Mouse (Mus musculus) midbrain, embryonic 16.5 days (tissue): ENCODE data around the gene Lgr6. TPM values are rescaled to one million over a fixed set of nuclear protein-coding genes. Genes with fewer than 3 reads are reported as not detected.

Experiments used
- ATAC-seq: fragments of 200-750 bp; cut with Nextera tagmentation; 2 replicates; pipeline ENCODE4 v1.8.0; 2017; ENCODE audit warnings: moderate TSS enrichment
- H3K27ac ChIP-seq: fragments of 300-500 bp; sonication (generic); 2 replicates; pipeline ENCODE4 v1.5.1; 2014; ENCODE audit warnings: mild to moderate bottlenecking, low read length, mixed read lengths
- H3K27me3 ChIP-seq: fragments of 300-500 bp; sonication (generic); 2 replicates; pipeline ENCODE4 v1.6.1; 2014; ENCODE audit warnings: low read depth, low read length, mixed read lengths; ENCODE audit not compliant: control insufficient read depth, insufficient read depth
- H3K36me3 ChIP-seq: fragments of 300-500 bp; sonication (generic); 2 replicates; pipeline ENCODE4 v1.6.1; 2014; ENCODE audit warnings: mild to moderate bottlenecking, low read length, moderate library complexity, mixed read lengths; ENCODE audit not compliant: control insufficient read depth, insufficient read depth
- H3K4me1 ChIP-seq: fragments of 300-500 bp; sonication (generic); 2 replicates; pipeline ENCODE4 v1.6.1; 2014; ENCODE audit warnings: mild to moderate bottlenecking, low read length, mixed read lengths; ENCODE audit not compliant: control insufficient read depth, insufficient read depth
- H3K4me2 ChIP-seq: fragments of 300-500 bp; sonication (generic); 2 replicates; pipeline ENCODE4 v1.6.1; 2014; ENCODE audit warnings: mild to moderate bottlenecking, low read length, mixed read lengths
- H3K4me3 ChIP-seq: fragments of 300-500 bp; sonication (generic); 2 replicates; pipeline ENCODE4 v1.5.1; 2014; ENCODE audit warnings: low read depth, mild to moderate bottlenecking, low read length, moderate library complexity, mixed read lengths
- H3K9ac ChIP-seq: fragments of 300-500 bp; sonication (generic); 2 replicates; pipeline ENCODE4 v1.6.1; 2014; ENCODE audit warnings: low read depth, low read length, mixed read lengths
- H3K9me3 ChIP-seq: fragments of 300-500 bp; sonication (generic); replicated peaks from 2 replicates; pipeline ENCODE4 v1.6.1; 2014; ENCODE audit warnings: mild to moderate bottlenecking, low read length, mixed read lengths; ENCODE audit not compliant: control insufficient read depth, poor library complexity, severe bottlenecking
- WGBS: fragments of 180-500 bp; shearing (Covaris S2); extraction: QIAGEN DNeasy Blood & Tissue Kit; methylation state at CpG from one replicate; pipeline ENCODE4 v1.1.7; 2014; 5-methylcytosine and 5-hydroxymethylcytosine counted together
- polyA plus RNA-seq: library from polyadenylated mRNA; unstranded; fragments of >200 nt; fragmentation: Nextera tagmentation; extraction: Ambion mirVana; gene quantifications from 2 replicates; pipeline ENCODE4 v1.2.1, GENCODE M21; 2015

Gene Lgr6
- polyA plus RNA-seq, 1 experiment from 2014 or later: 1.2 TPM

DNA sequence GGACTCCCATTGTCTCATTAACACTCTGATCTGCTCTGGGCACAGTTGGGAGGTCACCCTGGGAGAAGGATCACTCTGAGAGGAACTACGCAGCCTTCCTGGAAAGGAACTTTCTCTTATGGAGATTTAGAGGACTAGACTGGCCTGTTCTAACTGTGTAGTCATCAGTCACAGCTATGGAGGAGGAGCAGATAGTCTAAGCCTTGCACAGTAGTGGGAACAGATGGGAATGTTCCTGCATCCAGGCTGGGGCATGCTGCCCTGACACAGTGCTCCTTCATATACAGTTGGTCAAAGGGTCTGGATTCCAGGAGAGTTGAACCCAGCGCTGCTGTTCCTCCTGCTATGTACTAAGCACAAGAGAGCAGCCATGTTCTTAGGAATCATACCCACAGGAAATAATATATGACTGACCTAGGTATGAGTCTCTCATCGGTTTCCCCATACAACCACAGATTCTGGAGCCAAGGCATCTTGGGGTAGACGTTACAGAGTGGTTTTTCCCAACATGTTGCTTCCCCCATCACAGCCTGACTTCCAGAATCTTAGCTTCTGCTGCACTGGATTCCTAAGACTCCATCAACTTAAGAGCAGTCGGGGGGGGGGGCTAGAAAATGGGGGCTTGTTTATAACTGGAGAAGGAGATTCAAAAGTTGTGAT lies 84.7 kb downstream of the Lgr6 start:
- WGBS: 85% methylated on average over 5 of the region's 5 CpGs
- H3K9ac ChIP-seq: no peak overlapping the region
- H3K36me3 ChIP-seq: no peaks in the 10 kb centered on the region
- no peak for ATAC-seq
- no peak overlapping the region for H3K4me3 ChIP-seq
- no peaks in the 10 kb centered on the region for H3K9me3 ChIP-seq
- no peak overlapping the region for H3K27ac ChIP-seq
- no peak overlapping the region for H3K4me2 ChIP-seq
- H3K27me3 ChIP-seq: no peaks in the 10 kb centered on the region
- peaks cover 15% of the 10 kb centered on the region for H3K4me1 ChIP-seq

DNA sequence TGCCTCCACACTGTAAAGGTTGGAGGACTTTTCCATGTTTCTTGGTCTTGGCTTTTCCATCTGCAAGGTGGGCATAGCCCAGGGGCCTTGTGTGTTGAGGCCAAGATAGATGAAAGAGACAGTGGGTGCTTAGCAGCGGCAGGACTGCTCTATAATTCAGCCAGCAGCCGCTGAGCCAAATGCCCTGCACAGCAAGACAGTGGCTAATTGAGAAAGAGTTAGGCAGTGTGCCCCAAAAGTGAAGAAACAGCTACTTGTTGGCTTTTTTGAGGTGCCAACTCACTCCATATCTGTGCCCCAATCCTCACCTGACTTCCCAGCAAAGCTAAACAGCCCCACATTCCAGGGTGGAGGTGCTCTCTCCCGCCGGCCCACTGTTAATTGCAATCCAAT lies 85.3 kb downstream of the Lgr6 start:
- peak; percentile 30; the same call in 1 of the 2 replicates for ATAC-seq
- WGBS: 63% methylated on average over 4 of the region's 4 CpGs
- no peak overlapping the region for H3K27ac ChIP-seq

DNA sequence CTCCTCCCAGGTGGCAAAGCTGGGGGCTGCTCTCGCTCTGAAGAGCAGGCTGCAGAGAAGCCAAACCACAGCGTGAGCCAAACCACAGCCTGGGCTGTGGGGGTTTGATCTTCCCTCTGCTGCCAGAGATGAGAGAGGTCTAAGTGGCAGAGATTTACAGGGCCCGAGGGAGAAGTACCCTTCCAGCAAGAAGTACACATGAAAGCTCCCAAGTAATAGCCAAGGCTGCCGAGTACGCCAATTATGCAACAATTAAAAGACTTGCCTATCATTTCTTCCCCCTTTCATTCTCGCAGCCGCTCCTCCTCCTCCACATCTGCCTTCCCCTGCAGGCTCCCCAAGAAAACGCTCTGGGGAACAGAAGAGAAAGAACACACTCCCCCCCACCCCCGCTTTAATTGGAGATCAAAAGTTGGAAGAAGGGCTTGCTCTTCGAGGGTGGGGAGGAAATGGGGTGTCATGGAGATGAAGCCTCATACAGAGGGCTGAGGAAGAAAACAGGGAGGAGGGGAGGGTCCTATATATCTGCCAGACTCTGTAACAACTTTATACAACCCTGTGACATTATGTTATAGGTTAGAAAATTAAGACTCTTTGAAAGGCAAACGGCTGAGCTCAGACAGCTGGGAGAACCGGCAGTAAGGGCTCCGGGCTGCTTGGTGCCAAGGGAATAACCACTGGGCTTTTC lies 85.8 kb downstream of the Lgr6 start:
- WGBS: 16% methylated on average over 13 of the region's 13 CpGs
- no peak overlapping the region for H3K9ac ChIP-seq
- H3K36me3 ChIP-seq: no peaks in the 10 kb centered on the region
- H3K27me3 ChIP-seq: no peaks in the 10 kb centered on the region
- H3K4me2 ChIP-seq: peak overlapping the region; percentile 12; the same call in 1 of the 2 replicates
- H3K9me3 ChIP-seq: no peaks in the 10 kb centered on the region
- 0 out of 2 replicates have a peak overlapping the region, but pooled peaks have one; percentile 29 for H3K27ac ChIP-seq
- peak; percentile 75 for ATAC-seq
- peaks cover 15% of the 10 kb centered on the region for H3K4me1 ChIP-seq
- H3K4me3 ChIP-seq: no peak overlapping the region

More for the DNA sequence above, 85.3 kb downstream of the Lgr6 start:
- Histone ChIP-seq H3K4me3 (no peak overlapping the region), H3K4me2 (no peak overlapping the region), H3K4me1 (peaks cover 15% of the 10 kb centered on the region), H3K27me3 (no peaks in the 10 kb centered on the region), H3K9me3 (no peaks in the 10 kb centered on the region), H3K9ac (no peak overlapping the region), H3K36me3 (no peaks in the 10 kb centered on the region)

DNA sequence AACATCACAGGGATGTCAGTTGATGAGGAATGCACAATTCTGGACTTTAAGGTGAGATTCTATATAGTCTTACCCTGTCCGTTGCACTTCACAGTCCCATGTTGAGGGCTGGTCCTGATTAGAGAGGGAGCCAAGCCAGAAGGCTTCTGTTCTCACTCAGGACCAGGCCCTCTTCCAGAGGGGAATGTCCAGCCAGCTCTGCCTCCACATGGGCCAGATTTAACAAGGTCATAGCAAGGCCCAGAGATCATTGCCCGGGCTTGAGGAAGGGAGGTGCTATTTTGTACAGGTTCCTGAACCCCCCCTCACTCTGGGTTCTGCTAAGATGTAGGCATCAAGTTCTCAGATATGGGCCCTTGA lies 87.4 kb downstream of the Lgr6 start:
- no peak overlapping the region for H3K4me3 ChIP-seq
- H3K27me3 ChIP-seq: no peaks in the 10 kb centered on the region
- no peak overlapping the region for H3K27ac ChIP-seq
- no peaks in the 10 kb centered on the region for H3K9me3 ChIP-seq
- no peak overlapping the region for H3K9ac ChIP-seq
- no peaks in the 10 kb centered on the region for H3K36me3 ChIP-seq
- 97% methylated on average over 2 of the region's 2 CpGs for WGBS
- ATAC-seq: no peak
- peaks cover 15% of the 10 kb centered on the region for H3K4me1 ChIP-seq
- no peak overlapping the region for H3K4me2 ChIP-seq

DNA sequence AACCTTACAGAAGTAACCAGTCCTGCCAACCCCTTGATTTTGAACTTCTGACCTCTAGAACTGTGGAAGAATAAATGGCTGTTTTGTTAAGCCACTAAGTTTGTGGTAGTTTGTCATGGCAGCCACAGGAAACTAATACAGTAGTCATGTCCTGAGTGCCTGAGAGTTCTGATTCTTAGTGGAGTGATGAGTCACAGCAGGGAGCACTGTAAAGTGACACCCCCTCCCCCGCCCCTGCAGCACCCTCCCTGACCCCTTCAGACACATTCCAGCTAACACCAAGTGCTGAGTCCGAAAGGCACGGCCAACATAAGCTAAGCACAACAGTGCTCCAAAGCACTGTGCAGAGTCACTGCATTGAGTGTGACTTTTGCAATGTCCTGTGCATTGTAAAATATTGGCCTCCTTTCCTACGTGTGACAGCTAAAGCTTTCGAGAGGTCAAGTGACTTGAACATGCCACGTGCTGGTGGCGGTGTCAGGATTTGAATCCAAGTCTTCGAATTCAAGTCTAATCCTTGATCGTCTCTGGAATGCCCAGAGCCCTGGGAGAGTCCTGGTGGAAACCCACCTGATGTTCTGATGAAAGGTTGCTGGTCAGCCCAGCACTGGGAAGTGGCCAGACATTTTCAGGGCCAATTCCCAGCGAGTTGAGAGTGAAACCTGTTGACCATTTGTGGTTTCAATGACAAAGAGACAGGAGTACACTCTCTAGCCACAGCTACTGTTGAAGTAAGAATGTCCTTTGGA lies 88.0 kb downstream of the Lgr6 start:
- Histone ChIP-seq H3K27me3 (no peaks in the 10 kb centered on the region), H3K9ac (no peak overlapping the region), H3K9me3 (no peaks in the 10 kb centered on the region), H3K4me1 (peaks cover 15% of the 10 kb centered on the region), H3K36me3 (no peaks in the 10 kb centered on the region), H3K4me3 (no peak overlapping the region), H3K27ac (no peak overlapping the region), H3K4me2 (no peak overlapping the region)
- ATAC-seq: no peak
- 85% methylated on average over 10 of the region's 10 CpGs for WGBS

DNA sequence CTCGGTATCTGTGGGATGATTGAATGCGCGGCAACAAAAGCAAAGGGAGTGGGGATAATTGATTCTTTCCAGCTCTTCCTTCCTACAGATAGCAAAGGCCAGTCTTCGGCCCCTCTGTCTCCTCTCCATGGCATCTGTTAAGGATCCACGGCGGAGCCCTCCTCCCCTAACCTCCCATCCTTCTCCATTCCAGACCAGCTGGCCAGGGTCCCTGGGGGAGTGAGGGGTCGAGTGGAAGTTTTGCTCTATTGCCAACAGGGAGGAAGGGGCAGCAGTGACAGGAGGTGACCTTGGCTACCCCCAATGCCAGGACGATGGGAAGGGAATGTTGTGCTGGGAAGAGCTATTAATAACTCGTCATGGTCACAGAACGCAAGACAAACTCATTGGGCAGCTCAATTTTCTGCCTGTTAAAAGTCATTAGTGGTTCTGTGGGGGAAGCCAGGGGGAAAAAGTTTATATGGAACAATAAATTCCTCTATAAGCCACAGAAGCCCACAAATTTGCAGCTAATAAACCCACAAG lies 90.1 kb downstream of the Lgr6 start:
- no peaks in the 10 kb centered on the region for H3K9me3 ChIP-seq
- H3K4me1 ChIP-seq: peaks cover 11% of the 10 kb centered on the region; the same call in 1 of the 2 replicates
- 45% methylated on average over 10 of the region's 10 CpGs for WGBS
- H3K4me3 ChIP-seq: no peak overlapping the region
- H3K4me2 ChIP-seq: no peak overlapping the region
- no peak for ATAC-seq
- H3K27ac ChIP-seq: no peak overlapping the region
- H3K27me3 ChIP-seq: no peaks in the 10 kb centered on the region
- no peaks in the 10 kb centered on the region for H3K36me3 ChIP-seq
- H3K9ac ChIP-seq: no peak overlapping the region

DNA sequence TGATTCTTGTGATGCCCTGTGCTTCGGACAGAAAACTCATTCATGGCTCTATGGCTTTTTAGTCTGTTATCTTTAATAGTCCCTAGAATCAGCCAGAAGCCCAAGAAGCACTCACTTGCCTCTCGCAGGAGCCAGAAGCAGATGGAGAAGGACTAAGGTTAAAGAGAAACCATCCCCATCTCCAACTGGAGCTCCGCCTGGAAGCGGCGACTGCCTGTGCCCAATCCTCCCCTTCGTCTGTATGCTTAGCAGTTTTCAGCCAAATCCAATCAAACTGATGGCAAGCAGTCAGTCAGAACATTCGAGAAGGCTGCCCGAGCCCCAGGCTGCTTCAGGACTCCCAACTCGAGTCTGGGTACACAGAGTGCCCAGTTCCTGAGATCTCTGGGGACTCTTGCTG lies 92.6 kb downstream of the Lgr6 start:
- Histone ChIP-seq H3K36me3 (no peaks in the 10 kb centered on the region), H3K4me1 (no peaks in the 10 kb centered on the region), H3K27ac (no peak overlapping the region), H3K4me3 (no peak overlapping the region), H3K9ac (no peak overlapping the region), H3K27me3 (no peaks in the 10 kb centered on the region), H3K4me2 (no peak overlapping the region), H3K9me3 (no peaks in the 10 kb centered on the region)
- 80% methylated on average over 9 of the region's 9 CpGs for WGBS
- ATAC-seq: no peak

DNA sequence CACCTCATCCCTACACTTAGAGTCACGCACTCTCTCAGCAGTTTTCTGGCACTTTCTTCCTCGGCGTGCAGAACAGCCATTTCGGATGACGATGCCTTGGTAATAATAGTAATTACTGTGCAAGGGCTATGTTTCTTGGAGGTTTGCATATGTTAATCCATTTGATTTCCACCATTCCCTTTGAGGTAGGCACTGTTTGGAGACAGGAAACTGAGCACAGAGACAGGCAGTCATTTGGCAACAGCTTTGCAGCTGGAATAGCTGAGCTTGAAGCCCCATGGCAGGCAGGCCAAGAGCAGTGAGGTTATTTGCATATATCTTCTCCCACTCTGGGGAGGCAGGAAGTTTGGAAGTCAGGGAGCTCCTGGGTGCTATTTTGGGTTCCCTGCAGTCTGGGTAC lies 93.2 kb downstream of the Lgr6 start:
- Histone ChIP-seq H3K36me3 (no peaks in the 10 kb centered on the region), H3K27ac (no peak overlapping the region), H3K9ac (no peak overlapping the region), H3K4me2 (no peak overlapping the region), H3K4me3 (no peak overlapping the region), H3K9me3 (no peaks in the 10 kb centered on the region), H3K4me1 (no peaks in the 10 kb centered on the region), H3K27me3 (no peaks in the 10 kb centered on the region)
- ATAC-seq: no peak
- 91% methylated on average over 5 of the region's 5 CpGs for WGBS

DNA sequence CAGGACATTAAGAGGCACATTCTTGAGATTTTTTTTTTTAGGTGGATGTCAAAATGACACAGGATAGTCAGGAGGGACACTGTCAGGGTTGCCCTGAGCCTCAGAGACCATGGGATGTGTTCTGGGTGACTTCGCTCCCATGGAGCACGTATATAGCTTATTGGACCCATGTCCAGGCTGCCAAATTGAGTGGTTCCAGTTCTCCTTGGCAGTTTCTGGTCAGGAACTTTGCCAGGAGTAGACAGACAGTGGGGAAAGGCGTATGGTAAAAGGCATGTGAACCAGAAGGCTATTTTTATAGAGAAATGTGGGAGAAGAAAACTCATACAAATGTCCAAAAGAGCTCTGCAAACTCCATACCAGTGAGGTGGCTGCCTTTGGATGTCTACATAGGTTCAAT lies 95.2 kb downstream of the Lgr6 start:
- H3K4me3 ChIP-seq: no peak overlapping the region
- H3K4me1 ChIP-seq: no peaks in the 10 kb centered on the region
- H3K36me3 ChIP-seq: no peaks in the 10 kb centered on the region
- no peaks in the 10 kb centered on the region for H3K9me3 ChIP-seq
- H3K27ac ChIP-seq: no peak overlapping the region
- 83% methylated on average over 3 of the region's 3 CpGs for WGBS
- no peak overlapping the region for H3K9ac ChIP-seq
- no peak for ATAC-seq
- no peak overlapping the region for H3K4me2 ChIP-seq
- H3K27me3 ChIP-seq: no peaks in the 10 kb centered on the region
